Mouse (Mus musculus) hindbrain, embryonic 15.5 days (tissue): Measurements from ENCODE around the gene Tpo. TPM values are rescaled to one million over a fixed set of nuclear protein-coding genes. Genes with fewer than 3 reads are reported as not detected.

Experiments used
- ATAC-seq: fragments of 200-750 bp; cut with Nextera tagmentation; 2 replicates; pipeline ENCODE4 v1.8.0; 2017; ENCODE audit warnings: low read depth, moderate number of reproducible peaks, moderate TSS enrichment; ENCODE audit not compliant: low FRiP score
- H3K27ac ChIP-seq: fragments of 300-500 bp; sonication (generic); replicated peaks from 2 replicates; pipeline ENCODE4 v1.5.1; 2015; ENCODE audit warnings: mild to moderate bottlenecking, inconsistent platforms
- H3K27me3 ChIP-seq: fragments of 300-500 bp; sonication (generic); 2 replicates; pipeline ENCODE4 v1.6.1; 2015; ENCODE audit warnings: control low read depth, inconsistent platforms
- H3K36me3 ChIP-seq: fragments of 300-500 bp; sonication (generic); 2 replicates; pipeline ENCODE4 v1.6.1; 2015; ENCODE audit warnings: control low read depth, inconsistent platforms
- H3K4me1 ChIP-seq: fragments of 300-500 bp; sonication (generic); replicated peaks from 2 replicates; pipeline ENCODE4 v1.6.1; 2015; ENCODE audit warnings: control low read depth, inconsistent platforms
- H3K4me2 ChIP-seq: fragments of 300-500 bp; sonication (generic); 2 replicates; pipeline ENCODE4 v1.6.1; 2015; ENCODE audit warnings: moderate library complexity, mild to moderate bottlenecking, inconsistent platforms
- H3K4me3 ChIP-seq: fragments of 300-500 bp; sonication (generic); 2 replicates; pipeline ENCODE4 v1.5.1; 2015; ENCODE audit warnings: mild to moderate bottlenecking, inconsistent platforms
- H3K9ac ChIP-seq: fragments of 300-500 bp; sonication (generic); 2 replicates; pipeline ENCODE4 v1.6.1; 2015; ENCODE audit warnings: inconsistent platforms
- H3K9me3 ChIP-seq: fragments of 300-500 bp; sonication (generic); 2 replicates; pipeline ENCODE4 v1.6.1; 2016; ENCODE audit warnings: control low read depth, inconsistent platforms
- WGBS: fragments of 180-500 bp; shearing (Covaris S2); methylation state at CpG from one replicate; pipeline ENCODE4 v1.1.7; 2015; 5-methylcytosine and 5-hydroxymethylcytosine counted together
- polyA plus RNA-seq: library from polyadenylated mRNA; unstranded; fragments of >200 nt; fragmentation: Nextera tagmentation; extraction: Ambion mirVana; gene quantifications from 2 replicates; pipeline ENCODE4 v1.2.1, GENCODE M21; 2015

The Tpo gene
- polyA plus RNA-seq, 1 experiment from 2014 or later = 0.27 TPM

- ATAC-seq = no peak
- no peaks in the 10 kb centered on the region for H3K27me3 ChIP-seq
- H3K9me3 ChIP-seq = no peaks in the 10 kb centered on the region
- 74% methylated on average over 2 of the region's 2 CpGs for WGBS
- no peaks in the 10 kb centered on the region for H3K36me3 ChIP-seq
- no peaks in the 10 kb centered on the region for H3K4me1 ChIP-seq
- H3K4me3 ChIP-seq = no peak overlapping the region
- no peak overlapping the region for H3K27ac ChIP-seq
- H3K9ac ChIP-seq = no peak overlapping the region
- no peak overlapping the region for H3K4me2 ChIP-seq
Measured at GRCm38 (mm10) chr12:30069321-30069720, 63.1 kb downstream of the Tpo start.

DNA sequence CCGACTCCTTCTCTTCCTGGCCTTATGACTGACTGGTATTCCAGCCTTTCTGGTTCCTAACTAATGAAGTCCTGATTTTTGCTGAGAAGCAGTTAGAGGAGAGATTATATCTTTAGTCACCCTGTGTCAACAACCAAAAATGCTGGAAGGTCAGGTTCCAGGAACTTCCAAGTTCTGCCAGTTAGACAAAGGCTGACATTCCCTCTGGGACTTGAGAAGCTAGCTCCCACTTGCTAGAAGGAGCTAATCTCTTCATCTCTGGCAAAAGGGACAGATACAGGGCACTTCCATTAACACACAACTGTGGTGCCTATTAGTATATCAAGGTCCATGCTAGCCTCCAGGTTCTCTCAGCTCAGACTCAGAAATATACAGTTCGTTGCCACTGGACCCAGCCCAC is 64.6 kb downstream of the Tpo start:
- Histone ChIP-seq H3K36me3 (no peaks in the 10 kb centered on the region), H3K4me3 (no peak overlapping the region), H3K4me2 (no peak overlapping the region), H3K9me3 (no peaks in the 10 kb centered on the region), H3K9ac (no peak overlapping the region), H3K4me1 (no peaks in the 10 kb centered on the region), H3K27me3 (no peaks in the 10 kb centered on the region), H3K27ac (no peak overlapping the region)
- ATAC-seq = no peak
- 92% methylated on average over 2 of the region's 2 CpGs for WGBS

- 36% methylated on average over 6 of the region's 6 CpGs for WGBS
Measured at GRCm38 (mm10) chr12:30062118-30062505, 70.3 kb downstream of the Tpo start.

DNA sequence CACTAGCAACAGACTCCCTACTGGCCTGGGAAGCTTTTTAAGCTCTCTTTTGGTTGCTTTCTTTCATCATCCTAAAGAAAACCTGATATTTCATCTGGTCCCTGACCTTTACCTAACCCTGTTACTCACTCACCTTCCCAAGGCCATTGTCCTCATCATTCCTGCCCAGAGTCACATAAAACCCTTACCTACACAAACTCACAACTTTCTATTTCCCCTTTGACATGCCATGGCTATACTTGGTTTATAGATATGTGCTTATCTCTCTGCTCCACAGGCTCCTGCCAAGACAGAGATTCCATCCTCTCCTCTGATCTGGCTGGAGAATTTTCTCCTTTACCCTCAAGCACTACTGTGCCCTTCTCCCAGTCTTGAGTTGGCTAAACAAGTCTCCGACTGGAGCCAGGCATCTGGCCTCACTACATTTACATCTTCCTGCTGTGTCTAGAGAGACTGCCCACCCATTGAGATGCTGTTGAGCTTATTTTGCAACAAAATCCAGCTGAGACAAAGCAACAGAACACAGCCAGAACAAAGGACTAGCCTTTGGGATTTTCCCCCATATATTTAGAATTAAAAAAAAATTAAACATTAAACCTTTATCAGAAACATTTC is 70.8 kb downstream of the Tpo start:
- no peak overlapping the region for H3K9ac ChIP-seq
- no peak for ATAC-seq
- no peaks in the 10 kb centered on the region for H3K9me3 ChIP-seq
- H3K4me1 ChIP-seq = no peaks in the 10 kb centered on the region
- no peaks in the 10 kb centered on the region for H3K36me3 ChIP-seq
- no peak overlapping the region for H3K4me3 ChIP-seq
- no peak overlapping the region for H3K27ac ChIP-seq
- H3K4me2 ChIP-seq = no peak overlapping the region
- no peaks in the 10 kb centered on the region for H3K27me3 ChIP-seq
- 26% methylated on average over 1 of the region's 1 CpGs for WGBS

More at GRCm38 (mm10) chr12:30062118-30062505, 70.3 kb downstream of the Tpo start:
- no peak overlapping the region for H3K4me3 ChIP-seq
- H3K4me1 ChIP-seq = no peaks in the 10 kb centered on the region
- no peaks in the 10 kb centered on the region for H3K36me3 ChIP-seq
- H3K9me3 ChIP-seq = no peaks in the 10 kb centered on the region
- no peaks in the 10 kb centered on the region for H3K27me3 ChIP-seq
- no peak for ATAC-seq
- H3K27ac ChIP-seq = no peak overlapping the region
- no peak overlapping the region for H3K9ac ChIP-seq
- H3K4me2 ChIP-seq = no peak overlapping the region

DNA sequence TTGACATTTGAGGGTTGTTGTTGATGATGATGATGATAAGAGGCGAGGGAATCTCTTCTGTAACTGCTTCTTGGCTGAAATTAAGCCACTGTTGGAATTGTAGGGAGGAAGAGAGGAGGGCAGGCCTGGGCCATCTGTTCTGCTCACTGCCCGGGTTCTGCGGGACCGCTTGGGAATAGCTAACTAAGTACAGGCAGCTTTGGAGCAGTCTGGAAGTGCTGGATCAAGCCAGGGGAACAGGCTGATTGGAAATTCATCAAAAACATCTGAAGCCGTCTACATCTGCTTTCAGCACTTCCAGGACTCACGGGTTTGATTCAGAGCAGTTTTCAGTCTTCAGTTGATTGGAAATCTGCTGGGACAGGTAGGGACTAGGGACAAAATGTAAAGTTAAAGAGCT is 74.4 kb downstream of the Tpo start:
- no peak overlapping the region for H3K4me2 ChIP-seq
- 79% methylated on average over 6 of the region's 6 CpGs for WGBS
- H3K36me3 ChIP-seq = no peaks in the 10 kb centered on the region
- no peak overlapping the region for H3K27ac ChIP-seq
- H3K27me3 ChIP-seq = no peaks in the 10 kb centered on the region
- no peak overlapping the region for H3K4me3 ChIP-seq
- H3K4me1 ChIP-seq = no peaks in the 10 kb centered on the region
- H3K9me3 ChIP-seq = no peaks in the 10 kb centered on the region
- H3K9ac ChIP-seq = no peak overlapping the region
- no peak for ATAC-seq

DNA sequence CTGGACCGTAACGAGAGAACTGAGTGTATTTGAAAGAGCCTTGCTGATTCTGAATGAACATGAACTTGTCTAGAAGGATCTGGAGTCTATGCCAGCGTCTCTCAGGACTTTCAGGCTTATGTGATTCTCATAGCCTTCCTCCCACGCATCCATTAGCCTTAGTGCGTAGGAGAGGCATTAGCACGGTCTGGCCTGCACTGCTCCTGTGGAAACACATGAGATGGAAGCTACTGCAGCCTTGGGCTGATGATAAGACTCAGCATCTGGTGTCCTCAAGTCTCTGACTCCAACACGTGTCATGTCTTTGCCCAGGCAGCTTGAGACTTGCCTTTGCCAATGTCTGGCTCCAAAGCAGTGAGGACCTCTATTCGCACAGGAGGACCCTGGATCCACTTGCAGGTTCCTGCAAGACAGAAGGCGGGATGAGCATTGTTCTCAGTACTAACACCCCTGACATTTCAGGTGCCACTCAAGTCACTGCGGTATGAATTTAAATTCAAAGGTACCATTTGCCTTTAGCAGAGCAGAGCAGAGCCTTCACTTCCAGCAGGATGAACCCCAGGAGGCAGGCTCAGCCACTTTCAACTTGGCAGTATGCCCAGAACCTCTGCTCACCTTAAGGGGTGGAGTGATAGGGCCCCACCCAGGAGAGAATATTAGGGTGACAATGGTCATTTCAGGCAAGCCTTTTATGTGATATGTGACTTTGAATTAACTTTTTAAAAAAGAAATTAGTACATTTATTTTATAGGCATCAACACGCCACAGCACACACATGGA is 77.5 kb downstream of the Tpo start:
- Histone ChIP-seq H3K36me3 (no peaks in the 10 kb centered on the region), H3K27me3 (no peaks in the 10 kb centered on the region), H3K9me3 (no peaks in the 10 kb centered on the region), H3K4me1 (no peaks in the 10 kb centered on the region), H3K4me2 (no peak overlapping the region), H3K4me3 (no peak overlapping the region), H3K9ac (no peak overlapping the region), H3K27ac (no peak overlapping the region)
- ATAC-seq = no peak
- 91% methylated on average over 11 of the region's 11 CpGs for WGBS

- no peaks in the 10 kb centered on the region for H3K36me3 ChIP-seq
- no peak overlapping the region for H3K27ac ChIP-seq
- 17% methylated on average over 4 of the region's 4 CpGs for WGBS
- peak; percentile 51; the same call in 1 of the 2 replicates for ATAC-seq
- H3K27me3 ChIP-seq = no peaks in the 10 kb centered on the region
- H3K4me3 ChIP-seq = no peak overlapping the region
- H3K9ac ChIP-seq = no peak overlapping the region
- H3K4me2 ChIP-seq = no peak overlapping the region
- no peaks in the 10 kb centered on the region for H3K4me1 ChIP-seq
- no peaks in the 10 kb centered on the region for H3K9me3 ChIP-seq
Measured at GRCm38 (mm10) chr12:30050235-30050634, 82.2 kb downstream of the Tpo start.

DNA sequence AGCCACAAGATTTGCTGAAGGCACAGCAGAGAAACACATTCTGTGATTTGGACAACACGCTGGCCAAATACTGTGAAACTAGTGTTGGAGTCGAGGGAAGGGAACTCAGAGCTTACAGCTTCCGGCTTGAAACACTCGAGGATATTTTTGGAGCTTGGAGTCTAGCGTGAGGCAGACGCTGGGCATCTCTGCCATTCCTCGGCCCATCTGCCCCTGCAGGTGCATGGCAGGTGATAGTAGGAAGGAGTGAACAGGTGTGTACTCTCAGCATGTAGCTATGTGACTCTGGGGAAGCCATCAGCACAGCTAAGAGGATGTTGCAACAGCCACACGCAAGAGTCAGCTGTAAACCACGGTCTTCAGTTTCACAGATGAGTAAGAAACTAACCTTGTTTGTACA is 82.6 kb downstream of the Tpo start:
- no peaks in the 10 kb centered on the region for H3K36me3 ChIP-seq
- H3K4me2 ChIP-seq = no peak overlapping the region
- H3K27ac ChIP-seq = no peak overlapping the region
- H3K4me3 ChIP-seq = no peak overlapping the region
- no peaks in the 10 kb centered on the region for H3K4me1 ChIP-seq
- WGBS = 81% methylated on average over 9 of the region's 9 CpGs
- no peaks in the 10 kb centered on the region for H3K27me3 ChIP-seq
- no peak overlapping the region for H3K9ac ChIP-seq
- H3K9me3 ChIP-seq = no peaks in the 10 kb centered on the region
- no peak for ATAC-seq

- no peaks in the 10 kb centered on the region for H3K36me3 ChIP-seq
- peak; percentile 65; the same call in 1 of the 2 replicates for ATAC-seq
- H3K4me3 ChIP-seq = no peak overlapping the region
- no peaks in the 10 kb centered on the region for H3K4me1 ChIP-seq
- no peaks in the 10 kb centered on the region for H3K27me3 ChIP-seq
- WGBS = 84% methylated on average over 6 of the region's 6 CpGs
- H3K9ac ChIP-seq = no peak overlapping the region
- no peak overlapping the region for H3K4me2 ChIP-seq
- no peaks in the 10 kb centered on the region for H3K9me3 ChIP-seq
- H3K27ac ChIP-seq = no peak overlapping the region
Measured at GRCm38 (mm10) chr12:30048848-30049247, 83.6 kb downstream of the Tpo start.

GRCm38 (mm10) chr12:30040150-30040549 is 92.3 kb downstream of the Tpo start:
- H3K9ac ChIP-seq = no peak overlapping the region
- WGBS = 30% methylated on average over 4 of the region's 4 CpGs
- H3K4me3 ChIP-seq = no peak overlapping the region

GRCm38 (mm10) chr12:30039565-30039964 is 92.9 kb downstream of the Tpo start:
- 47% methylated on average over 4 of the region's 4 CpGs for WGBS
- Histone ChIP-seq H3K9me3 (no peaks in the 10 kb centered on the region), H3K27ac (no peak overlapping the region)

More at GRCm38 (mm10) chr12:30040150-30040549, 92.3 kb downstream of the Tpo start:
- Histone ChIP-seq H3K4me1 (peaks cover 14% of the 10 kb centered on the region), H3K27me3 (no peaks in the 10 kb centered on the region), H3K4me2 (no peak overlapping the region), H3K27ac (no peak overlapping the region), H3K9me3 (no peaks in the 10 kb centered on the region), H3K36me3 (no peaks in the 10 kb centered on the region)
- ATAC-seq = no peak

DNA sequence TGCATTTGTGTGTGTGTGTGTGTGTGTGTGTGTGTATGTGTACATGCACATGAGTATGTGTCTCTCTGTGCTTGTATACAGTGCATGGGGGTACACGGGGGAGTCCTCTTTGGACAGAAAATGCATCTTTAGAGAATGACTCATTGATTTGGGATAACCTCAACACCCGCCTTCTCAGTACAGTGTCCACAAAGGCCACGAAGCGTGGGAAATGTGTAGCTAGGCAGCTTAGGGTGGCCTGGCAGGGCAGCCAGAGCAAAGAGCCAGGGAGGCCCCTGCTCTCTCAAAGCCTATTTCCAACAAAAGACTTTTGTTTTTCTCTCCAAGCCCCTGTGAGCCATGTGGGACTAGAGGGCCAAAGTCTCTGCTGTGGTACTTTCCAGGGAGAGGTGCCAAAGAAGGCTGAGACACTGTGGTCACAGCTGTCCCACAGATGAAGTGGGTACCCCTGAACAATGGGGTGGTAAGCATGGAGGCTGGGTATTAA is 95.8 kb downstream of the Tpo start:
- no peak overlapping the region for H3K4me2 ChIP-seq

More at GRCm38 (mm10) chr12:30039565-30039964, 92.9 kb downstream of the Tpo start:
- Histone ChIP-seq H3K4me3 (no peak overlapping the region), H3K27me3 (no peaks in the 10 kb centered on the region), H3K9ac (no peak overlapping the region), H3K4me1 (peaks cover 14% of the 10 kb centered on the region), H3K4me2 (no peak overlapping the region), H3K36me3 (no peaks in the 10 kb centered on the region)
- ATAC-seq = 0 out of 2 replicates have a peak, but pooled peaks have one; percentile 37

More for the DNA sequence above, 95.8 kb downstream of the Tpo start:
- peak; percentile 92 for ATAC-seq
- no peak overlapping the region for H3K4me3 ChIP-seq
- no peak overlapping the region for H3K9ac ChIP-seq
- H3K36me3 ChIP-seq = no peaks in the 10 kb centered on the region
- 29% methylated on average over 4 of the region's 4 CpGs for WGBS
- H3K4me1 ChIP-seq = peaks cover 14% of the 10 kb centered on the region
- H3K9me3 ChIP-seq = no peaks in the 10 kb centered on the region
- H3K27me3 ChIP-seq = no peaks in the 10 kb centered on the region
- peak overlapping the region; percentile 59 for H3K27ac ChIP-seq
